Mouse (Mus musculus): ENCODE results near the gene Pus10. TPM values are rescaled to one million over a fixed set of nuclear protein-coding genes. Genes with fewer than 3 reads are reported as not detected.
A peak's percentile ranks its signal among the peaks of the same experiment; 100 is the strongest.

Gene Pus10
- total and polyA plus RNA-seq, 3 experiments: 43.4 to 416 (median 52.5) TPM

DNA sequence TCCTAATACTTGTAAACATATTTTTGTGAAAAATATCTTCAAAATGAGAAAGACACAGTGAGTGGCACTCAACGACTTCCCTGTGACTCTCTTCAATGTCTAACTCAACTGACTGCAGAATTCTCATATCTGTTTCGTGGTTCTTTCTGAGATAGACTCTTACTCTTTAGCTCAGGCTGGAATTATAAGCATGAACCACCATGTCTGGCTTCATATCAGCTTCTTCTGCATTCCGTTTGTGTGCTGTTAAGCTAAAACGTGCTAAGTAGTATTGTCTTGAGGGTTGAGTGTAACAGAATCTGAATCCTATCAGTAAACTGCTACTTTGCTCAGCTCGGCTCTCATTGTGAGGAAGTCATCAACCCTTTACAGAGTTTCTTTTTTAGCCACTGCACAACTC lies 46.5 kb upstream of the Pus10 start (continued):
- TF ChIP-seq HCFC1 (IDR thresholded peaks at IDR 0.05; ENCODE audit: low read depth, low read length) (peak; percentile 25; the same call in 1 of the 2 replicates), ZC3H11A (IDR thresholded peaks at IDR 0.05; ENCODE audit: low read depth, low read length) (no peak)

DNA sequence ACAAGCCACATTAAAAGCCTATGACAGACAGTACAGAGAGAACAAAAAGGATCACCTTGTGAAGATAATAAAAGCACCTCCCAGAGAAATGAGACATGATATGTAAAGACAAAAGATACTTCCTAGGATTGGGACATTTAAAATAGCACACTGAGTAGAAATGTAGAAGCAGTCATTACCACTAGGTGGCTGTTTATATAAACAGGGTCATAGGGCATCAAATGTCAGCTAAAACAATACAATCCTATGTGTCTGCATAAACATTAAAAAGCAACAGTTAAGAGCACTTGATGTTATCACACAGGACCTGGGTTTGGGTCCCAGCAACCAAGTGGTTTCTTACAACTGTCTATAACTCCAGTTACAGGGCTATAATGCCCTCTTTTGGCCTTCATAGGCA lies 34.8 kb upstream of the Pus10 start:
- DNase-seq (ENCODE audit: low read depth, low spot score): peak; percentile 54
- Histone ChIP-seq H3K9me3 (replicated peaks; ENCODE audit: insufficient read depth, low read length) (no peaks in the 10 kb centered on the region), H3K36me3 (ENCODE audit: control insufficient read depth in 1 of 2, insufficient read depth in 2 of 2, low read length in 2 of 2) (peaks cover 1 to 10% of the 10 kb centered on the region in 2 experiments; a peak in 2 of 4 replicates), H3K79me2 (ENCODE audit: control insufficient read depth, insufficient read depth, low read length, poor library complexity) (peaks cover 4% of the 10 kb centered on the region; the same call in 1 of the 2 replicates), H3K27ac (ENCODE audit: control insufficient read depth, low read depth, low read length) (no peak overlapping the region), H3K27me3 (ENCODE audit: control insufficient read depth in 1 of 2, insufficient read depth in 2 of 2, low read length in 2 of 2) (no peaks in the 10 kb centered on the region), H3K4me1 (ENCODE audit: control insufficient read depth in 1 of 2, insufficient read depth in 2 of 2, low read length in 2 of 2) (peaks cover 3 to 9% of the 10 kb centered on the region in 2 experiments), H3K9ac (ENCODE audit: control insufficient read depth, low read depth, low read length, poor library complexity, severe bottlenecking) (no peak overlapping the region), H3K4me3 (ENCODE audit: control insufficient read depth in 1 of 2, insufficient read depth in 1 of 2, low read depth in 2 of 2, low read length in 2 of 2) (no peak overlapping the region)
- TF ChIP-seq ETS1 (IDR thresholded peaks at IDR 0.05; ENCODE audit: low read depth, low read length): no peak
- peak; percentile 15 for TF ChIP-seq RAD21 (IDR thresholded peaks at IDR 0.05; ENCODE audit: low read depth, low read length)
- TF ChIP-seq ELF1 (IDR thresholded peaks at IDR 0.05; ENCODE audit: low read depth, low read length): no peak
- no peak for TF ChIP-seq POLR2AphosphoS2 (IDR thresholded peaks at IDR 0.05; ENCODE audit: low read length)
- no peak for TF ChIP-seq POLR2A (IDR thresholded peaks at IDR 0.05; ENCODE audit: control insufficient read depth in 1 of 2, insufficient read depth in 1 of 2, low read depth in 1 of 2, low read length in 2 of 2, poor library complexity in 1 of 2)
- TF ChIP-seq SIN3A (IDR thresholded peaks at IDR 0.05; ENCODE audit: low read length): peak; percentile 38; the same call in 1 of the 2 replicates
- no peak for TF ChIP-seq KAT2A (conservative IDR thresholded peaks at IDR 0.05; ENCODE audit: low read depth, low read length)
- no peak for TF ChIP-seq GABPA (IDR thresholded peaks at IDR 0.05; ENCODE audit: low read depth, low read length)
- TF ChIP-seq SMC3 (IDR thresholded peaks at IDR 0.05; ENCODE audit: low read depth, low read length): 0 out of 2 replicates have a peak, but pooled peaks have one; percentile 31
- no peak for TF ChIP-seq UBTF (IDR thresholded peaks at IDR 0.05; ENCODE audit: borderline replicate concordance, insufficient read depth, low read depth, low read length)
- TF ChIP-seq MEF2A (IDR thresholded peaks at IDR 0.05; ENCODE audit: extremely low read depth, insufficient replicate concordance, low read depth, low read length, poor library complexity, severe bottlenecking): no peak
- TF ChIP-seq HCFC1 (IDR thresholded peaks at IDR 0.05; ENCODE audit: low read depth, low read length): no peak
- no peak for TF ChIP-seq ZC3H11A (IDR thresholded peaks at IDR 0.05; ENCODE audit: low read depth, low read length)
- TF ChIP-seq BHLHE40 (IDR thresholded peaks at IDR 0.05; ENCODE audit: borderline replicate concordance, low read depth, low read length): no peak
- no peak for TF ChIP-seq NRF1 (IDR thresholded peaks at IDR 0.05; ENCODE audit: insufficient read depth, low read depth, low read length, poor library complexity, severe bottlenecking)
- peak in 2 of 3 experiments; percentile 38 to 54; a peak in 4 of 6 replicates for TF ChIP-seq CTCF (IDR thresholded peaks at IDR 0.05 in 2 of 3, conservative IDR thresholded peaks at IDR 0.05 in 1 of 3; ENCODE audit: control insufficient read depth in 1 of 3, insufficient read depth in 1 of 3, low read depth in 2 of 3, low read length in 3 of 3, poor library complexity in 1 of 3, severe bottlenecking in 1 of 3)
- no peak for TF ChIP-seq MYB (IDR thresholded peaks at IDR 0.05; ENCODE audit: low read depth, low read length)
- TF ChIP-seq ZNF384 (IDR thresholded peaks at IDR 0.05; ENCODE audit: low read depth, low read length): no peak
- TF ChIP-seq MAZ (IDR thresholded peaks at IDR 0.05; ENCODE audit: low read depth, low read length): no peak
- TF ChIP-seq E2F4 (IDR thresholded peaks at IDR 0.05; ENCODE audit: borderline replicate concordance, low read depth, low read length): no peak
- TF ChIP-seq CHD1 (IDR thresholded peaks at IDR 0.05; ENCODE audit: low read depth, low read length): no peak
- TF ChIP-seq MYC (IDR thresholded peaks at IDR 0.05; ENCODE audit: low read depth, low read length): no peak
- no peak; the same call in 1 of the 2 replicates for TF ChIP-seq USF1 (IDR thresholded peaks at IDR 0.05; ENCODE audit: low read depth, low read length)
- TF ChIP-seq ZKSCAN1 (IDR thresholded peaks at IDR 0.05; ENCODE audit: low read depth, low read length): no peak
- TF ChIP-seq POLR2AphosphoS5 (IDR thresholded peaks at IDR 0.05; ENCODE audit: borderline replicate concordance, low read depth, low read length): no peak
- no peak for TF ChIP-seq EP300 (IDR thresholded peaks at IDR 0.05; ENCODE audit: low read depth in 1 of 2, low read length in 2 of 2)
- TF ChIP-seq MXI1 (IDR thresholded peaks at IDR 0.05; ENCODE audit: low read depth, low read length): no peak
- no peak for TF ChIP-seq CHD2 (IDR thresholded peaks at IDR 0.05; ENCODE audit: low read length)
- no peak for TF ChIP-seq RCOR1 (IDR thresholded peaks at IDR 0.05; ENCODE audit: low read depth, low read length)
- TF ChIP-seq GATA1 (IDR thresholded peaks at IDR 0.05; ENCODE audit: low read depth, low read length): no peak
- no peak for TF ChIP-seq MAX (IDR thresholded peaks at IDR 0.05; ENCODE audit: low read length)
- TF ChIP-seq TAL1 (IDR thresholded peaks at IDR 0.05; ENCODE audit: low read length): no peak
- no peak for TF ChIP-seq JUND (IDR thresholded peaks at IDR 0.05; ENCODE audit: low read depth, low read length)
- no peak for TF ChIP-seq ZMIZ1 (IDR thresholded peaks at IDR 0.05; ENCODE audit: low read depth, low read length)
- no peak for TF ChIP-seq NELFE (IDR thresholded peaks at IDR 0.05; ENCODE audit: low read depth, low read length)

Measured in MEL (cell line).